Mouse (Mus musculus) kidney, postnatal 4 days (tissue): ENCODE measurements around the gene Nat8f2.
"Not testable (repeated sequence)": the region's sequence is repeated elsewhere in the genome, so short reads cannot be mapped to it uniquely, and the experiment has no call there.

Source experiments
- DNase-seq, 2 experiments: peaks; one replicate each; pipeline ENCODE4 v3.0.0; 2021; ENCODE audit warnings: mixed read lengths in 2 of 2

Gene Nat8f2

DNA sequence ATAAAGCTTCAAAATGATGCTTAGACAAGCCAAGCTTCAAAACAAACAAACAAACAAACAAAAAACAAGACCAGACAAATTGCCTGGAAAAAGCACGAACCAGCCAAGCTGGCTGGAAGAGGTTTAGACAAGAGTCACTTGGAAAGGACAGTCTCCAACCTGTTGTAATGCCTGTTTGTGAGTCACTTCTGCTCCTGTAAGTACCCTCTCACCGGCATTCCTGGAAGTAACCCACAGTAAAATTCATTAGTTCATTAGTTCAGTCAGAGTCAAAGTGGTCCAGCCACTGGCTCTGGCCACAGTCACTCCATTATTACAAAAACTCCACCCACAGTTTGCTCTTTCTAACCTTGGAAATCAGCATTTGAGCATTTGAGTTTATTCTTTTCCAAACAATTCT lies 5.1 kb downstream of the Nat8f2 start:
- no peak for DNase-seq

DNA sequence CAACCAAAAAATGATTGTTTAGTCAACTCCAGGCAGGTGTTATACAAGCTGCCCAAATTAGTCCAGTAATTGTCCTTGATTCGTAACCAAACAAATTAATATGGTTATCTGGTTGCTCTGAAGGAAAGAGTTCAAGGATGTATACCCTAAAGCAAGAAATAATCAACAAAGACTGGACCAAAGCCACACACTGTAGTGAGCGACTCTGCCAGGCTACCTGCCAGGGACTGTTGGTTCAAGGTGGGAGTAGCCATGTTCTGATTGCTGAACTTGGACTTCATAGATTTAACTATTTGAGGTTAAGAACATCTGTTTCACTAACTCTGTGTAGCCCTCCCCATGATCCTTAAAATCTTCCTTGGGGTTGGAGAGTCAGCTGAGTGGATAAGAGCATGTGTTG lies 5.8 kb downstream of the Nat8f2 start:
- no peak for DNase-seq

DNA sequence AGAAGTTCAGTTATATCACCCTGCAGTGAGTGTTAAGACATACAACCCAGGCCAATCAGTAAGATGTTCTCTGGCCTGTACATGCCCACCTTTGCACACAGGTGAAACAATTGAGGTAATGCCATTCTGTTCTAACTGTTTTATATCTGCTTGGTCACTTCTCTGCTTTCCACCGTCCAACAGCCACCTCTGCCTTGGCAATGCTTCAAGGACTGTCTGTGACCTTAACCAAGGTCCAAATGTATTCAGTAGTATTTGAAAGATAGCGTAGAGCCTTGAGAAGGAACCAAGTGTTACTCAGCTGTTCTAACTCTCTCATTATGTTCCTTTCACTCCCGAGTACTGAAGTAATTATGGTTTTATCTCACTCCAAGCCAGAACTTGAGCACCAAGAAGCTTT lies 6.4 kb downstream of the Nat8f2 start:
- no peak for DNase-seq

DNA sequence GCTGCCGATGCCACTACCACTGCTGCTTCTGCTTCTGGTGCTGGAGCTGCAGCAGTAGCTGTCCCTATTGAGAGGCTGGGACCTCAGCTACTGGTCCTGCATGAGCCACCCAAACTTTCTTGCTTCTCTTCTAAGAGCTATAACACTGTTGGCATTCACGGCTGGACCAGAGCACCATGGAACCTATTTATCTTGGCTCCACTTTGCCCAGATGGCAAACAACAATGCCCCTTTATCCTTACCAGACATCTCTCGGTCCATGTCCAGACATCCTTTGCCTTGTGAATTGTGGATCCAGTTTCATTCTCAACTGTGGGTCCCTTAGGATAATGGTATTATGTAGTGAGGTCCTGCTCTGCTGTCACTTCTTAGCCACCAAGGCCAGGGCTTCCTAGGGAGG lies 7.7 kb downstream of the Nat8f2 start:
- DNase-seq = no peak

DNA sequence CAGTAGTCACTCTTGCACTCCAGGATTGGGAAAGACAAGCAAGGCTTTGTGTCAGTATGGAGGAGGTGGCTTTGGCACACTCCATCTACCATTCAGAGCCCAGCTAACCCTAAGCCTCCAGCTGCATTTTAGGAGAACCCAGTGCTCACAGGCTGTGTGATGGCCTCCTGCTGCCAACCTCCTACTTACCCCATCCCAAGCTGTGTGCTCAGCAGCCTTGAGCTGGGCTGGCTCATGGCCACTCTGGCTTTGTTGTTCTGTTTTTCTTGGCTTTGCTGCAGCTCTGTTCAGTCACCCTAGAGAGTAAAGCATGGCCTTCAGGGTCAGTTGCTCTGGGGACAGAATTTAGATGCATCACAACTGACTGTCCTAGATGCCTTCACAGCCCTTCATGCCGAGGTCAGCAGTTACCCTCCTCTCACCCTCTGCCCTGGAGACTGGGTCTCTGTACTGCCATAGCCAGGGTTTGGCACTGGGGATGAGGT lies 12.7 kb downstream of the Nat8f2 start:
- peak; percentile 64 to 66 for DNase-seq

DNA sequence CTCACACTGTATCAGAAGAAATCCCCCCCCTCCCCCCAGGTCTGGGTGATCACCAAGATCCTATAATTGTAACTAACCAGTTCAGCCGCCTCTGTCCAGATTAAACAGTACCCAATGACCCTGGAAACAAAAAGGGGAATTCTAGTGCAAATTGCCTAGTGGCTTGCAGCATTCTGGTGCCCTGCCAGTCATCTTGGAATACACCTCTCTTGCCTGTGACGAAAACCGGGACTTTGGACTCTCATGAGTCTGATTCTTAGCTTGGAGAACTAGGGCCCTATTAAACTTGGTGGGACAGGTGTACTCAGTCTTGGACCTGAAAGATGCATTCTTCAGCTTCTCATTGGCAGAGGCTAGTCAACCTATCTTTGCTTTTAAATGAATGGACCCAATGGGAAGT lies 15.5 kb downstream of the Nat8f2 start:
- no peak for DNase-seq

DNA sequence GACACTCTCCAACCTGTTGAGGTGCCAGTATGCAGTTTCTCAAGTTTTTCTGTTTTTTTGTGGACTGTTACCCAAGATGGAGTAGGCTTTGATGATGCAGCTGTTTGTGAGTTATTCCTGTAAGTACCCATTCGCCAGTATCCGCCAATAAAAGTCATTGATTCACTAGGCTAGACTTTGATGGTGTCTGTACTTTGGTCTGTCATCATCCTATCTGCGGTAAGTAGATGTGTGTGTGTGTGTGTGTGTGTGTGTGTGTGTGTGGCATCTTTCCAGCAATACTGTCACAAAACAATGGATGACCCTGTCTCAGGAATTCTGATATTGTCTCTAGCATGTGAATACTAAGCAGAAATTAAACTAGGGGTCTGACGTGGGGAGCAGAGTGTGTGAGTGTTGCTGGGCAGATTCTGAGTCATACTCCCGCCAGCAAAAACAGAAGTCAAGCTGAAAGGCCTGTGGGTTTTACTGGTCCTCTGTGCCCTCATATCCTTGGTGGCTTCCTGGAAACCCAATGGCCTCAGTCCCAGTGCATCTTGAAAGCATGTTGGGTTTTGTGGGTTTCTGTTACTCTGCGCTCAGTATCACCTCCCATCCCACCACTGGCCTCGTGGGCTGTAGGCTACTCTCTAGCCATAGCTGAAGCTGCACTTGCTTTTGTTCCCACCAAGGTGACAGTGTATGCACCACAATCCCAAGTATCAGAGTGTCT lies 17.7 kb downstream of the Nat8f2 start:
- DNase-seq = no peak

DNA sequence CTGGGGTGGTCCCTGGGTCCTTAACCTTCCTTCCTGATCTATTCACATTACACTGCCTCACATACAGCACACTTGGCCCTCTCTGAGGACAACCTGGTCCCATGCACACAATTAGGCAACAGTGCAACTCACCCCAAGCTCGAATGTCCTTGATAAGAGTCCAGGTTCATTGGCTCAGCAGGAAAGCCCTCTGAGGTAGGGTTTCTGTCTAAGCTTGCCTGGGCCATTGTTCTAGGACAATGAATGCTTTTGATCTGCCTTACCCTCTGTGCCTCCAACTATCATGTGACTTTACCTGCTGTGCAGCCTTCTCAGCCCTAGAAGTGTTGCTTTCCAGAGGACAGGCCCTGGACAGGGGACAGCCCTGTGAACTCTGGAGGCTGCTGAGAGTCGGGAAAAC lies 19.7 kb downstream of the Nat8f2 start:
- DNase-seq = no peak

DNA sequence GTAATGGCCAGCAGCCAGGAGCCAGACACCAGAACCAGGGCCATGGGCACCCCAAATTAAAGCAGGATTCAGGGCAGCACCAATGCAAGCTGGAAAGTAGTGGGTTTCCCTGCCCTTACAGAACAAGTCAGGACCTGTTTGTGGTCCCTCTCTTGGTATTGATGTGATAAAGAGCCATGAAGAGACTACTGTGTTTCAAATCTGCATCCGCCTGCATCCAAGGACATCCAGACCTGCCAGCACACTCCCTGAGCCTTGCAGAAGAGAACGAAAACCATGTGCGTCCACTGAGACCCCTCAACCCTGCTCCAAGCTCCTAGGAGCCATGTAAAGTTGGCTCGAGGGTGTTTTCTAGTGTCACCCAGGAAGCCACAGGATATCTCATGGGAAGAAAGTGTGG lies 20.8 kb downstream of the Nat8f2 start:
- no peak for DNase-seq

DNA sequence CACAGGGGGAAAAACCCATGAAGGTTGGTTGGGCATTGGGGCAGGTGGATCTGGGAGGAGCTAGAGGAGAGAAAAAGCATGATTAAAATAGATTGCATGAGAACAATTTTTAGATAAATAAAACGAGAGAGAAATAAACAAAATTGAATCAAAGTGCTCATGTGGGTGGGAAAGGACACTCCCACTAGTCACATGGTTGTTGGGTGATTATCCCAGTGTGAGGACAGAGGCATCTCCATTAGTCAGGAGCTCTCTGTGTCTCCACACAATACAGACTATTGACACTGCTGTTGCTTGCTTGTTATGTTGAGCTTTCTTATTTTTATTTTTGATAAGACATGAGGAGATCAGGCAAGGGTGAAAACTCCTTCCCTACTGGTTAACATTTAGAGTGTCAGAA lies 22.0 kb downstream of the Nat8f2 start:
- DNase-seq = no peak

DNA sequence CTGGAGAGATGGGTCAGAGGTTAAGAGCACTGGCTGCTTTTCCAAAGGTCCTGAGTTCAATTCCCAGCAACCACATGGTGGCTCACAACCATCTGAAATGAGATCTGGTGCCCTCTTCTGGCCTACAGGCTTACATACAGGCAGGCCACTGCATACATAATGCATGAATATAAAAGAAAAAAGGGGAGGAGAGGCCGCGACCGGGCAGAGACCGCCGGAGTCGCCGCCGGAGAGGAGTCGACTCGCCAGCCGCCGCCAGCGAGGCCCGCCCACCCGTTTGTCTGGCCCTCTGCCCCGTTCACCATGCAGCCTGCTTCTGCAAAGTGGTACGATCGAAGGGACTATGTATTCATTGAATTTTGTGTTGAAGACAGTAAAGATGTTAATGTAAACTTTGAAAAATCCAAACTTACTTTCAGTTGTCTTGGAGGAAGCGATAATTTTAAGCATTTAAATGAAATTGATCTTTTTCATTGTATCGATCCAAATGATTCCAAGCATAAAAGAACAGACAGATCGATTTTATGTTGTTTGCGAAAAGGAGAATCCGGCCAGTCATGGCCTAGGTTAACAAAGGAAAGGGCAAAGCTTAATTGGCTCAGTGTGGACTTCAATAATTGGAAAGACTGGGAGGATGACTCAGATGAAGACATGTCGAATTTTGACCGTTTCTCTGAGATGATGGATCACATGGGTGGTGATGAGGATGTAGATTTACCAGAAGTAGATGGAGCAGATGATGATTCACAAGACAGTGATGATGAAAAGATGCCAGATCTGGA lies 25.1 kb downstream of the Nat8f2 start:
- DNase-seq = not testable (repeated sequence)

DNA sequence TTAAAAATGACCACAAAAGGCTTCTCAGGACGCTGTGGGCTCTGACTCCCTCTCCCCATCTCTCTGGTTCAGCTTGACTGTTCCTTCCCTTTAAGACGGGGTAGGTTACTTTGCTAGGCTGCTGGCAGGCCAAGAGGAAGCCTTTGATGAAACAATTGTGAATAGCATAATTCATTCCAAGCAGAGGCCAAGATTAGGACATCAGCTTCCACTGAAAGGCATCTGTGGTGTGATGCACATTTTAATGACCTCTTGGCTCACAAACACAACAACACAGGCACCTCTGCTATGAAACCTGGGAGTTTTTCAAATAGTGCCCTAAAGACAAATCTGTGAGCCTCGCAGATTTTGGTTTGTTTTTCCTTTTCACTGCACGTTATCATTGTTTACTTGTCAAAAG lies 29.0 kb downstream of the Nat8f2 start:
- no peak for DNase-seq

DNA sequence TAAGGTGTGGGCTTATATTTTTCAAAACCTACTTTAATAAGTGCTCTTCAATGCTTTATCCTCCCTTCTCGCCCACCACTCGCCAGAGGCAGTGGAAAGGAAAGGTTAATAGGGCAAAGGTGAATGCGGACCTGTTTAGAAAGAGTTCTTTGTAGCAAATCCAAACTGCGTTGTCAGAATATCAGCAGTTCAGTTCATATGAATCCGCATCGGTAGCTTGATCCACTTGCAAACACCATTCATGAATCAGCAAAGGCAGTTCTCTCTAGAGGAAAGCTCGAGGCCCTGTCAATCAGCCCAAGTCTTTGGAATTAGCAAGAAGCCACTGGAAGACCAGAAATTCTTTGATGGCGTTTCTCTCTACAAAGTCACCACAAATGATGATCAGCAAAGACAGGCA lies 30.3 kb downstream of the Nat8f2 start:
- no peak for DNase-seq

DNA sequence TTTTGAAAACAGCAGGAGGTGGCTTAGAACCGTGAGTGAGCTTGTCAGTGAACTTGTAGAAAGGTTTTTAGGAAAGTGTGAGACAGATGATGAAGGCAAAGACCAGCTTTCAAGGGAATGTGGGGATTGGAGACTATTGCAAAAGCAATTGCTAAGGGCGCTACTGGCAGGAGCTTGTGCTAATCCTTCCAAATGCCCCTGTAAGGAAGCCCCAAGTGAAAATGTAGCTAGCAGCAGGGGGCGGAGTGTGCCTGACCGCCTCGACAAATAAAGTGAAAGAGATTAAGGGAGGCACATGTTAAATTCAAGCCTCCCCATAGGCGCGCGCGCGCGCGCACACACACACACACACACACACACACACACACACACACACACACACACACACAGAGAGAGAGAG lies 31.7 kb downstream of the Nat8f2 start:
- peak; percentile 41 to 59 for DNase-seq

DNA sequence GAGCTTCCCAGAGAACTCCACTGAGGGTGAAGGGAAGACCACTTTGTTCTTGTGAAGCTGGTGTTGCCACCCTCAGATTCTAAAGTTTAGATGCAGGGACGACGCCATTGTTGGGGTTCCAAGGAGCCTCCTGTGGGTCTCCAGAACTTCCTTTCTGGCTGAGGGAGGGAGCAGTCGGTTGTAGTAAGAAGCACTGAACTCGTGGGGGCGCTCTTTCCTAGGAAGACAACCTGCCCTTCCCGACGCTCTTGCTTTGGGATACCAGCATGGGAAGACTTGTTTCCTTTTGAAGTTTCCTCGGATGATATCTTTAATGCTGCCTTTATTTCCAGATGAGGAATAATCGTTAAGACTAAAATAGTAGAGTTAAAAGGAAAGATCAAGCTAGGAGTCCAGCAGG lies 32.1 kb downstream of the Nat8f2 start:
- peak; percentile 75 to 76 for DNase-seq

DNA sequence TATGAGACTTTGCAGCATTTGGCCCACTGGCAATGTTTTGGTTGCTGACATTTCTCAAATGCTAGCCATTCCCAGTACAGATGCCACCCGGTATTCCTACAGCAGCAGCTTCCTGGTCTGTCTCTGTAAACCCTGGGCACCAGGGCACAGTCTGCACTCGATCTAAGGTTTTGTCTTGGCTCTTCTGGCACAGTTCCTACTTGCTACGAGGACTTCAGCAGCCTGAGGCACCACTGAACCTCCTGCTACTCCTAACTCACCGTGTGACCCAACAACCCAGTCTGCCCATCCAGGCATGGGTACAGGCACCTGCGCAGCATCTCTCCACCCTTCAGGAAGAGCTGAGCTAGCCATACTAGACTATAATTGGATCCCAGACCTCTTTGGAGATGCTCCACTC lies 32.9 kb downstream of the Nat8f2 start:
- DNase-seq = not testable (repeated sequence)

DNA sequence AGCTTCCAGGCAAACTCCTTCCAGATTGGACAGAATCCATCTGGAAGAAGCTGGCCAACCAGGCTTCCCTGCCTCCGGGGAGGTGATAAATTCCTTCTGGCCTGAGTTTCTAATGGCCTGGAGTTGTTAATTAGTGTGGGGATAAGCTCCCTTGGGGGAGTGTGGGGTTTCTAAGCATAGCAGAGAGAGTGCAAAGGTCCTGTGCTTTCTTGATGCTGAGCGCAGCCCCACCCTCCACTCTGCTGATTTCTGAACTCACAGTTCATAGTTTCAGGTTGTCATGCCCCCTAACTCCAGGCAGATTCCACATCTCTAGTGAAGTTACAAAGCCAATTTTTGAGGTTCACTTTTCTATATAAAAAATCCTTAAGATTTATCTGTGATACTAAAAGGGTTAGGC lies 33.9 kb downstream of the Nat8f2 start:
- DNase-seq = not testable (repeated sequence)

DNA sequence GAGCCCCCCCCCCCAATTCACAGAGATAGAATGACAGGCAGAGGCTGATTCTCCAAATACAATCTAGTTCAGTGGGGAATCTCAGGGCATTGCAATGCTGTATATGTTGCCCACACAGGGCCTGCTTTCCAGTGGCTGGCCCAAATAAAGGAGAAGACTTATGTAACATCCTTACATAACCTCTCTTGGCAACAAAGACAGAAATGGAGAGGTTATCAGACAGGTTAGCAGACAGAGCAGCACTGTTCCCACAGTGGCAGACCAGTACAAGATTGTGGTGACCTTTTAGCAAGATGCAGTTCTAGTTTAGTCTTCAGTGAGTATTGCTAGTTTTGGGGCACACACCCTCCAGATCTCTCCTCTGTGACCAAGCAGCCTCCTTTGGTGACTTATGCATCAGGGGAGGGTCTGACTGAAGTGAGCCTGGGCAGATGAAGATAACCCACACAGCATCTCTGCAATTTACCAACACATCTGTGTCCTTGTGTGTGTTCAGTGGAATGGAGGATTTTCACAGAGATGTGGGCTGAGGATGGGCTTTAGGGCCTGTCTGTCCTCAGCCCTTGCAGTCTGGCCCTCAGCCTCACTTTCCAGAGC lies 34.4 kb downstream of the Nat8f2 start:
- not testable (repeated sequence) for DNase-seq

DNA sequence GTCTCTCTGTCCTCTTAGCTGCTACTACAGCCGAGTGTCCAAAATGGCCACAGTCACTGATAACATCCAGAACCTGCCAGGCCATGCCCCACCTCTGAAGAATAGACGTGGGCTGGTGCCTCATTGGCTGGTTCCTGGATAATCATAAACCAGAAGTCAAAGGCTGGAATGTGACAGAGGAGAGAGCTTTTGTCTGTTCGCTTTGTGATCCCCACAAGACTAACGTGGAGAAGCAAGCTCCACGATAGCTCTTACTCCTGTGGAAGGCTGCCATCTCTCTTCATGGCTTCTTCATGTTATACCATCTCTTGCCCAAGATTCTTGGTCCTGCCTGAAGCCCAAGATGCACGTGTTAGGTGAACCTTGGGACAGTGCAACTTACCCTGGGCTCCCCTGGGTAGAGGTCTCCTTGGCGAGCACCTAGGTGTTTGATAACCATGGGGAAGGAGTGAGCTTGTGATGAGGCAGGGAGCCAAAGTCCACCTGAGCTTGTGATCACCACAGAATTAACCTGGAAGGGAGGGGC lies 37.1 kb downstream of the Nat8f2 start, which contains the start of gene Nat8:
Nat8 (minus strand) TSS at position 287 of the 526 bp plus-strand sequence.
- no peak for DNase-seq

DNA sequence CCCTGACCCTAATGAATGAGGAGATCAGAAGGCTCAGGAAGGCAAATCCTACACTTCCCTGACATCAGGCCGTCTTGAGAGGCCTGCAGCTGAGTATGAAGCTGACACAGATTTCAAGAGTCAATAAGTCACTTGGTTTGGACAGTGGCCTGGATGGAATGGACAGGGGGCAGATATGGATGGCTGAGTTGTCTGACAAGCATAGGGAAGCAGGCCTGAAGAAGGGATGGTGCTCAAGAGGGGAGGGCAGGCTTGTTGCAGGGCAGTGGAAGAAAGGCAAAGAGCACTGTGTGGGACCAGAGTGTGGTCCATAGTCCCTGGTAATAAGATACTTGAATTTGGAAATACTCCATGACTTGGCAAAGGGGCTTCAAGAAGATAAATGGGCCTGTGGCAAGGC lies 39.5 kb downstream of the Nat8f2 start:
- DNase-seq = no peak

DNA sequence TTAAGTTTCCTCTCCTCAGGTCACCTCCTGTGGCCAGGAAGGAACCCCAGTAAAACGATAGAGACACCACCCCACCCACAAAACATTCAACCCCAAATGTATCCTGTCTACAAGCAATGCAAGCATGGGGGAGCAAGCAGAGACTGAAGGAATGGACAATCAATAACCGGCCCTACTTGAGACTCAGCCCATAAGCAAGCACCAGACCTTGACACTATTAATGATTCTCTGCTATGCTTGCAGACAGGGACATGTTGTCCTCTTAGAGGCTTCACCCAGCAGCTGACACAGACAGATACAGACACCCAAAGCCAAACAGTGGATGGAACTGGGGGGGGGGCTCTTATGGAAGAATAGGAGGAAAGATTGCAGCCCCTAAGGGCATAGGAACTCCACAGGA lies 43.1 kb downstream of the Nat8f2 start:
- DNase-seq = no peak

DNA sequence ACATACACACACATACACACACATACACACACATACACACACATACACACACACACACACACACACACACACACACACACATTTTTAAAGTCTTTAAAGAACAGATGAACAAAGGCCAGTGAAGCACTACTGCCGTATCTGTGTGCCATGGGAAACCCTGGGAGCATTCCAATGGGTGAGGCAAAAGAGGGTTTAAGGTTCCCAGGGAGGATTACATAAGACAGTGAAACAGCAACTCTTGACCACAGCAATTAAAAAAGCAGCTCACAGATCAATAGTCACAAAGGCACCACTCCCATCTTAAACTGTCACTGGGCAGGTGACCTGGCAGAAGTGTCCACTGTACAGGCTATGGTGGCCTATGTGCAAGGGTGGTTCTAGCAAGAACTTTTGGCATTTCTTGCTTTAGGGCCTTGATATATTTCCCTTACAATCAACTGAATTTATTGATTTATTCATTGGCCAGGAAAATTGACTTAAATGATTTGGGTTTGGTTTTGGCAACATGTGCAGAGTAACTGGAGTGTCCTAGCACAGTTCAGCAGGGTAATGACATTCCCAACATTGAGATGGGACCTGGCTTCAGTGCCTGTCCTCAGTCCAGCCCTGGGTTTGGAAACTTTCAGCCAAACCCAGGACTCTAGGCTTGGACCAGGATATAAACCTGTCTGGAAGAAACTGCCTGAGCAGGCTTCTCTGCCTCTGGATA lies 45.4 kb downstream of the Nat8f2 start:
- DNase-seq = no peak

DNA sequence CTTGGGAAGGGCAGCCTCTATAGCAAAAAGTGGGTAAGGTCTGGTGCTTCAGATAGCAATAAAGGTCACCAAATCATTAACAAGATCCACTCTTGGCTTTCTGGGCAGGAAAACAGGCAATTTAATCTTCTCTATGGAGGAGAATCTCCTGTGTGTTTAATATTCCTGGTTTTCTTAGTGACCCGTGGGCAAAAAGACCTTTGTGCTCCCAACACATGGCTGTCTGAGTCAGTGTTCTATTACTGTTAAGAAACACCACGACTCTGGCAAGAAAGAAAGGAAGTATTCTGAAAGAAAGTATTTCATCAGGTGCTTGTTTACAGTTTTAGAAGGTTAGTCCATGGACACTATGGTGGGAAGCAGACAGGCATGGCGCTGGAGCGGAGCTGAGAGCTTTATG lies 46.7 kb downstream of the Nat8f2 start:
- DNase-seq = no peak
